Mouse (Mus musculus) erythroid progenitor cell, adult 5-6 weeks (primary cell): ENCODE measurements around the gene Prlr. TPM values are rescaled to one million over a fixed set of nuclear protein-coding genes. Genes with fewer than 3 reads are reported as not detected.

Experiments used
- ATAC-seq: replicated peaks from 2 replicates; pipeline ENCODE4 v1.8.0; 2016; ENCODE audit warnings: moderate number of reproducible peaks, mild to moderate bottlenecking, moderate TSS enrichment, inconsistent platforms; ENCODE audit not compliant: poor library complexity, low FRiP score, severe bottlenecking
- total RNA-seq, 2 experiments: library from RNA; stranded (forward) in 1 of 2; stranded (reverse) in 1 of 2; fragments of 150-400 nt in 1 of 2; fragments of 186-747, 209-891 nt in 1 of 2; gene quantifications; 2 replicates each; pipeline versions ENCODE4 v1.2.3 to v1.2.4; 2015 to 2017; ENCODE audit warnings: low replicate concordance in 2 of 2

Prlr gene
- total RNA-seq, 2 experiments from 2014 or later, result not detected

GRCm38 (mm10) chr15:10306461-10306860, 129.4 kb downstream of the Prlr start:
- ATAC-seq, result no peak

- ATAC-seq, result no peak
These were observed 134.8 kb downstream of the Prlr start for GRCm38 (mm10) chr15:10311826-10312225.

DNA sequence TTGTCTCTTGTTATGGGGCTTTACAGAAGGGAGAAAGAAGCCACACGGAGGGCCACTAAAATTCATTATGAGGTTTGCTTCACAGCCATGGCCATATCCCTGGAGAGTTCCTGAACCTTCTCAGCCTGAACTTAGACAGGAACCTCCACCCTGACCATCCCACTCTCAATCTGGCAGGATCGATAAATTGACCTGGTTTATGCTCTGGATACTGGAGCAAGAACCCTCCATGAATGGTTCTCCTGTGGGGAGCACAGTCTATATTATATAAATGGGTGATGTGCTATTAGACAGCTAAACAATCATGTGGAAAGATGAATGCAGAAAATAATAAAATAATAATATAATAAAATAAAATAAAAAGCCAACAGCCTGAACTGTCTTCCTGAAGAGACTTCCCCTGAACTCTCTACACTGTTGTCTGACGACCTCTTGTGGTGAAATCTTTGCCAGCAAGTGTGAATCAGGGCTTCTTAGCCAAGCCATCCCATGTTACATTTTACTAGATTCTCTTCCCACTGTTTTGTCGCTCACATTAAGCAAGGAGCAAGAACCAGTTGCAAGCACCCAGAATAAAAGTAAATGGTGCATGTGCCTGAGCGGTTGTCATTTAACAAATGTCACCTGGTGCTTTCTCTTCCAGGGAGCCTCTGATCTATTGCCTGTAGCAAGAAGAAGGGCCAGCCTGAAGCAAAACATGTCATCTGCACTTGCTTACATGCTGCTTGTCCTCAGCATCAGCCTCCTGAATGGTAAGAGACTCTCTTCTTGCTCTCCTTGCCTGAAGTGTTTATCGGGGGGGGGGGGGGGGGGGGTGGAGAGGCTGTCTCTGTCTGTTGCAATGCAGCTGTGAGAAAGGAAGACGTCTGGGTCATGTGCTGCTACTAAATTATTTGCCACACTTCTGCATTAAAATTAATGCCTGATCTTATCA, 136.8 kb downstream of the Prlr start:
- ATAC-seq, result no peak

- ATAC-seq, result no peak
These were observed 148.0 kb downstream of the Prlr start, which contains the start of gene Gm21973 for GRCm38 (mm10) chr15:10325080-10325479. Gm21973 (plus strand) TSS chr15:10325380.

DNA sequence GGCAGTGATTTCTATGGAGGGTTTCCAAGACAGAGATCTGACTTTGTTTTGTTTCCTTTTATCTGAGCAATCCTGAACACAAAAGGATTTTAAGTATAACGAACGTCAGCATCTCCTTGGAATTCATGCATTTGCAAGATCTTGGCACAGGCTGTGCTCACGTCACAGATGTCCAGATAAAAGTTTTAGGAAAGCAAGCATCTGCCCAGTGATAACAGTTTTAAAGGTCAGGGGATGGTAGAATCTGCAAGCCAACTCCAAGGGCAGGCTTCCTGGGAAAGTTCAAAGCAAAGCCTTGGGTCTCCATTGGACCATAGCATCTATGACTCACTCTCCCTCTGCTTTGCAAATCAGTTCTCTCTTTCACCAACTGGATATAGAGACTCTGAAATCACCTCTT, 153.6 kb downstream of the Prlr start:
- no peak for ATAC-seq

DNA sequence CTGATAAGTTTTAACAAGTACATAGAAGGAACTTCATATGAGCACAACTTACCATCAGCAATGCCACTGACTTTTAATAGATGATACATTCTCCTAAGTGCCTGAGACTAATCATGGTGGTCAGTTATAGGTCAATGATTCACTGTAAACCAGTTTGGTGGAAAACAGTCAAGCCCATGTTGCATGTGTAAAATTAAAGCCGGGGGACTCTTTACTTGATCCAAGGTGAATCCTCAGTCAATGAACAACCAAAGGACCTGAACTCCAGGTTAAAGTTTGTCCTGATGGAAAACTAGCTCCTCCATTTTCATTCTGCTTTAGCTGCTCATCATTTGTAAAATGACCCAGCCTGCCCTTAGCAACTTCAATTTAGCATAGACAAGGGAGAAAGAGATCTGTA, 155.5 kb downstream of the Prlr start:
- no peak for ATAC-seq

GRCm38 (mm10) chr15:10338606-10339005, 161.6 kb downstream of the Prlr start:
- ATAC-seq, result no peak

- no peak for ATAC-seq
These were observed 170.0 kb downstream of the Prlr start for GRCm38 (mm10) chr15:10347044-10347443.

- ATAC-seq, result no peak
These were observed 181.3 kb downstream of the Prlr start, which contains the start of gene Agxt2 for GRCm38 (mm10) chr15:10358039-10358948. Agxt2 (plus strand) TSS chr15:10358532.

- no peak for ATAC-seq
These were observed 189.3 kb downstream of the Prlr start for GRCm38 (mm10) chr15:10366331-10366730.

GRCm38 (mm10) chr15:10375404-10375803, 198.4 kb downstream of the Prlr start:
- ATAC-seq, result no peak

- ATAC-seq, result no peak
These were observed 201.4 kb downstream of the Prlr start for GRCm38 (mm10) chr15:10378338-10378959.

DNA sequence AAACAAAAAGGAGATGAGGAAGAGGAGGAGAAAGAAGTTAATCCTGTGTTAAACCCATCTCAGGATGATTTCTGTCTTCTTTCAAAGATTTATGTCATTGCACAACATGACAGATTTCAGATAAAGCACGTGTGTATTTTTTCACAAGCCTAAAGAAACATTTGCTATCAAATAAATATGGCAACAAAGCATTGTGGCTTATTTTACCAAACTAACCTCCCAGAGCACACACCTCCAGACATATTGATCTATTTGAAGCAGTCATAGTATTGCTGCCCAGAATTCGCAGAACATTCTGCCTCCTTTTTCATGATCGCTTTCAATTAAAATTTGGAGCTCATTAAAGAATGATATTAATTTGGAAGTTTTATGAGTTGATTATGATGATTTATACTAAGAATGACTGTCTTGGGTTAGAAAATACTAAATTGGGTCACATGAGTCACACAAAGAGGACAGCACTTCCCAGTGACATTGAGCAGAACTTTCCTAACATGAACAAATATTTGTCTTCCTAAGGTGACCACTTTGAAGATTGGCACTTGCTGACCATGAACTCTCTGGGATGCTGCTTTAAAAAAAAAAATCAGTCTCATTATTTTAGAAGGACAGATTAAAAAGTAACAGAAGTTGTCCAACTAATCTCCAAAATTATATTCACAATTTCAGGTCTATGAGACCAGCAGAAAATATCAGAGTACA, 202.9 kb downstream of the Prlr start:
- no peak for ATAC-seq

- no peak for ATAC-seq
These were observed 210.2 kb downstream of the Prlr start for GRCm38 (mm10) chr15:10387263-10387662.

Other genes with a start within 250 kb of the Prlr start
- gene Gm21973, start 148.1 kb downstream of the Prlr start, total RNA-seq (2015; ENCODE audit: low replicate concordance), result not detected in 2 replicates
- not detected in 2 replicates for gene Gm21973, start 148.1 kb downstream of the Prlr start, total RNA-seq (2017; ENCODE audit: low replicate concordance)
- gene Agxt2, start 181.3 kb downstream of the Prlr start, total RNA-seq (2015; ENCODE audit: low replicate concordance), result not detected in 2 replicates
- gene Agxt2, start 181.3 kb downstream of the Prlr start, total RNA-seq (2017; ENCODE audit: low replicate concordance), result not detected in 2 replicates